Mouse (Mus musculus) embryonic facial prominence, embryonic 14.5 days (tissue): ENCODE data around the gene Wdsub1. TPM values are rescaled to one million over a fixed set of nuclear protein-coding genes. Genes with fewer than 3 reads are reported as not detected.

ENCODE experiments used
- ATAC-seq: fragments of 200-750 bp; cut with Nextera tagmentation; 2 replicates; pipeline ENCODE4 v1.8.0; 2017; ENCODE audit warnings: low read depth, moderate number of reproducible peaks, moderate TSS enrichment
- DNase-seq: peaks from one replicate; pipeline ENCODE4 v3.0.0-alpha.2; 2015; ENCODE audit warnings: low spot score
- H3K27ac ChIP-seq: fragments of 300-500 bp; sonication (generic); replicated peaks from 2 replicates; pipeline ENCODE4 v1.5.1; 2014; ENCODE audit warnings: low read depth, mild to moderate bottlenecking, low read length, moderate library complexity
- H3K27me3 ChIP-seq: fragments of 300-500 bp; sonication (generic); replicated peaks from 2 replicates; pipeline ENCODE4 v1.6.1; 2014; ENCODE audit warnings: low read length; ENCODE audit not compliant: control insufficient read depth, insufficient read depth
- H3K36me3 ChIP-seq: fragments of 300-500 bp; sonication (generic); 2 replicates; pipeline ENCODE4 v1.6.1; 2014; ENCODE audit warnings: low read length, mixed read lengths; ENCODE audit not compliant: control insufficient read depth, insufficient read depth
- H3K4me1 ChIP-seq: fragments of 300-500 bp; sonication (generic); 2 replicates; pipeline ENCODE4 v1.6.1; 2014; ENCODE audit warnings: antibody characterized with exemption, low read length; ENCODE audit not compliant: control insufficient read depth, insufficient read depth
- H3K4me2 ChIP-seq: fragments of 300-500 bp; sonication (generic); 2 replicates; pipeline ENCODE4 v1.6.1; 2014; ENCODE audit warnings: low read depth, mild to moderate bottlenecking, low read length, moderate library complexity, mixed read lengths
- H3K4me3 ChIP-seq: fragments of 300-500 bp; sonication (generic); 2 replicates; pipeline ENCODE4 v1.5.1; 2014; ENCODE audit warnings: low read depth, mild to moderate bottlenecking, low read length
- H3K9ac ChIP-seq: fragments of 300-500 bp; sonication (generic); 2 replicates; pipeline ENCODE4 v1.6.1; 2014; ENCODE audit warnings: low read depth, mild to moderate bottlenecking, low read length, moderate library complexity, mixed read lengths
- H3K9me3 ChIP-seq: fragments of 300-500 bp; sonication (generic); 2 replicates; pipeline ENCODE4 v1.6.1; 2016; ENCODE audit warnings: low read length; ENCODE audit not compliant: control insufficient read depth
- WGBS: fragments of 180-500 bp; shearing (Covaris S2); extraction: QIAGEN DNeasy Blood & Tissue Kit; methylation state at CpG from one replicate; pipeline ENCODE4 v1.1.7; 2014; 5-methylcytosine and 5-hydroxymethylcytosine counted together
- polyA plus RNA-seq: library from polyadenylated mRNA; unstranded; fragments of >200 nt; fragmentation: Nextera tagmentation; extraction: Ambion mirVana; gene quantifications from 2 replicates; pipeline ENCODE4 v1.2.1, GENCODE M21; 2014

The Wdsub1 gene
- polyA plus RNA-seq, 1 experiment from 2014 or later, result 29.1 TPM

DNA sequence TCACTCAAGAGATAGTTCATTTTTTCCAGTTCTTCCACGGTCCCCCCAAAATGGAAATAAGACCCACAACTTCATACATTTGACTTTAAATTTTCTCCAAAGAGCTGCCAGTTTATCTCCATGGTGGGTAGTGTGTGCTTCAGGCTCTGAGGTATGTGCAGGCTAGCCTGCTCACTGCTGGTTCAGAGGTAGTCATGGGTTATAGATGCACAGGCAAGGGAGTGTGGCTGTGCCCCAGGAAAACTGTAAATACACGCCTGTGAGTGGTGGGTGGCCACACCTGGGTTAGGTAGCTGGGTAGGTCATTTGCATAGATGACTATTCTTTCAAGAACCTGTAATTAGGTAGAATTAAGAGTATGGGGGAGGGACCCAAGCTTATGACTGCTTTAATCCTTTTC is 42.6 kb downstream of the Wdsub1 start:
- no peaks in the 10 kb centered on the region for H3K9me3 ChIP-seq
- WGBS, result 74% methylated on average over 2 of the region's 2 CpGs
- H3K36me3 ChIP-seq, result peaks cover 77% of the 10 kb centered on the region

GRCm38 (mm10) chr2:59838825-59839224 is 43.6 kb downstream of the Wdsub1 start:
- DNase-seq (no peak), ATAC-seq (no peak)
- no peak overlapping the region for H3K4me2 ChIP-seq
- H3K27me3 ChIP-seq, result no peaks in the 10 kb centered on the region
- 88% methylated on average over 8 of the region's 8 CpGs for WGBS
- no peak overlapping the region for H3K4me3 ChIP-seq
- peaks cover 78% of the 10 kb centered on the region for H3K36me3 ChIP-seq
- no peaks in the 10 kb centered on the region for H3K4me1 ChIP-seq
- H3K9me3 ChIP-seq, result no peaks in the 10 kb centered on the region
- H3K9ac ChIP-seq, result no peak overlapping the region
- H3K27ac ChIP-seq, result no peak overlapping the region; the same call in 1 of the 2 replicates

More for the DNA sequence above, 42.6 kb downstream of the Wdsub1 start:
- H3K4me1 ChIP-seq, result no peaks in the 10 kb centered on the region
- peak; percentile 56; the same call in 1 of the 2 replicates for ATAC-seq
- no peak overlapping the region for H3K4me3 ChIP-seq
- DNase-seq, result no peak
- H3K27ac ChIP-seq, result no peak overlapping the region
- no peak overlapping the region for H3K9ac ChIP-seq
- no peaks in the 10 kb centered on the region for H3K27me3 ChIP-seq
- H3K4me2 ChIP-seq, result no peak overlapping the region

DNA sequence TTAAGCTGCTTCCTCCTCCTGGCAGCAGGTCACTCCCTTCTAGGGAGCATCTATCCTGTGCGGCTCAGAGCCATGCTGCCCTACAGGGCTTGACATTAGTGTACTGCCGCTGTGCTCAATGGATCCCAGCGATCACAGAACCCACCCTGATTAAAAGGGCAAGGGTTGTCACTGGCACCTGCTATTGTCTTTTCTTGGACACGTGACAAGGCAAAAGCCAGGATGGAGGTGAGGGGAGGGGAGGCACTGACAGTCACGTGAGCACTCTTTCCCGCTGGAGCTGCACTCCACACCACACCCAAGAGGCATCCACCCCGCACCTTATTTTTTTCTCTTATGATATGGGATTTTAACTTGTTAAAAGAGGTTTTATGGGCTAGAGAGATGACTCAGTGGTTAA is 50.6 kb downstream of the Wdsub1 start:
- WGBS, result 80% methylated on average over 7 of the region's 7 CpGs
- Histone ChIP-seq H3K9me3 (no peaks in the 10 kb centered on the region), H3K36me3 (peaks cover 37% of the 10 kb centered on the region), H3K4me1 (peaks cover 26% of the 10 kb centered on the region), H3K4me2 (no peak overlapping the region), H3K9ac (no peak overlapping the region), H3K27ac (no peak overlapping the region), H3K27me3 (no peaks in the 10 kb centered on the region), H3K4me3 (no peak overlapping the region)
- DNase-seq (no peak), ATAC-seq (no peak)

DNA sequence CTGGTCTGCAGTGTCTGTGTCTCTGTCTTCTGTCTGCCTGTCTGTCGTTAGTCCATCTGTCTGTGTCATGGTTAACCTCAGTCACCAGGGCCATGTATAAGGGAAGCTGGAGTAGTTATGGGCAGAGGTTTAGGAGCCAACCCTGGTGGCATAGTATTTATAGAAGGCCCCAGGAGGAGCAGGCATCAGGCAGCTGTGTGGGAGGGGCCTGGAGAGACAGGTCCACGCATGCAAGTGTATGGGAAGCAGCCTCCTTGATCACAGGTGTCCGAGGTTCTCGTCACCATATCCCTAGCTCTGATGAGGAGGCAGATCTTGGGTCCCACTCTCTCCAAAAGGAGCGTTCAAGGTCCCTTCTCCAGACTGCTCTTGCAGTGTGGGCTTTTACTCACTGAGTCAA is 51.5 kb downstream of the Wdsub1 start:
- DNase-seq (no peak), ATAC-seq (no peak)
- 76% methylated on average over 5 of the region's 5 CpGs for WGBS
- Histone ChIP-seq H3K9ac (no peak overlapping the region), H3K4me3 (no peak overlapping the region), H3K4me2 (no peak overlapping the region), H3K9me3 (no peaks in the 10 kb centered on the region), H3K36me3 (peaks cover 28% of the 10 kb centered on the region), H3K4me1 (peaks cover 26% of the 10 kb centered on the region), H3K27me3 (no peaks in the 10 kb centered on the region), H3K27ac (no peak overlapping the region)

- DNase-seq (peak; percentile 85), ATAC-seq (peak; percentile 45)
- Histone ChIP-seq H3K4me2 (no peak overlapping the region), H3K9me3 (no peaks in the 10 kb centered on the region), H3K27me3 (no peaks in the 10 kb centered on the region), H3K36me3 (peaks cover 21% of the 10 kb centered on the region), H3K4me3 (no peak overlapping the region), H3K9ac (no peak overlapping the region), H3K4me1 (peaks cover 26% of the 10 kb centered on the region), H3K27ac (peak overlapping the region; percentile 48; the same call in 1 of the 2 replicates)
- 21% methylated on average over 9 of the region's 9 CpGs for WGBS
These were observed 52.2 kb downstream of the Wdsub1 start for GRCm38 (mm10) chr2:59830151-59830550.

DNA sequence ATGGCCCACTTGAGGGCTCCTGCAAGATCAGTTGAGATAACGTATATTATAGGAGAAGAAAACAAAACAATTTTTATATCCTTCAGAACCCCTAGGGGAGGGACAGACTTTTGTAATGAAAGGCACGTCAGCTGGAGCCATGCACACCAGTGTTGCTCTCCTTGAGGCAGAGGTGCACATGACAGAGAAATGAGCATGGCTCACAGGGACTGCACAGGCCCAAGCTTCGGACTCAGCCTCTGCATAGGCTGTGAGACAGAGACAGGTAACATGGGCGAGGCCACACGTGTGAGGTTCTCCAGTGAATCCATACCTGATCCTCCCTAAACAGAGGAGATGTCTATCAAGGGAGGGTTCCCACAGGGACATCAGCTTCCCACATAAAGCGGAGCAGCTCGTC is 52.7 kb downstream of the Wdsub1 start:
- Histone ChIP-seq H3K9me3 (no peaks in the 10 kb centered on the region), H3K9ac (no peak overlapping the region), H3K4me1 (peaks cover 26% of the 10 kb centered on the region), H3K4me3 (no peak overlapping the region), H3K27ac (peak overlapping the region; percentile 48), H3K36me3 (peaks cover 16% of the 10 kb centered on the region), H3K4me2 (no peak overlapping the region), H3K27me3 (no peaks in the 10 kb centered on the region)
- DNase-seq (no peak), ATAC-seq (0 out of 2 replicates have a peak, but pooled peaks have one; percentile 8)
- 56% methylated on average over 7 of the region's 7 CpGs for WGBS

DNA sequence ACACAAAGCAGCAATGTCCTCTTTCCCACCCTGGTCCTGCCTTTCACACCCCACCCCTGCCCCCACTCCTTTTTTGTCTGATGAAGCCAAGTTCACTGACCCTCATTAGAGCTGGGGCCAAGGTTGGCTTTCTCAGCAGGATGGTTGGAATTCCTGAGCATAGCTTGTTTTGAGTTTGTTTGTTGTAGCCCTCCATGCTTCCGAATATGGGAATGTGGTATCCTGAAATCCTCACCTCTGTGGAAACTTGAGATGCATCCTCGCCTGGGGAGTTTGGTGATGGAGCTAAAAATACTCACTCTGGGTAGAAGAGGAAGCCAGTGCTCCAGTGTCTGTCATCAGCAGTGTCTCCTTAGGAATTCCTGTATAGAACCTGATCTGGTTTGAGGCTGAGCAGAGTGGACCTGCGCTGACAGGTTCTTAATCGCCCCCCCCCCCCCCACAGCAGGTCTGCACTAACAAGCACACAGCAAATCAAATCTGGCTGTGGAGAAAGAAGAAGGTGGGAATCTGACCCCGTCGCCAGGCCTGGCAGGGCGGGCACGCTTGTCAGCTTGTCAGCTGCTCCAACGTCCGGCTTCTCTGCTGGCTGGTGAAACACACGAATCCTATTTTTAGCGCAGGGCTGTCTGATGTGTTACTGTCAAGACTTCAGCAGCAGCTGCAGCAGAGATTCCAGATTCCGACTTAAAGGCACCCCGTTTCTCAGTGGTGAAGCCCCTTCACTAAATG is 53.4 kb downstream of the Wdsub1 start:
- ATAC-seq (peak; percentile 81), DNase-seq (peak; percentile 92)
- H3K4me3 ChIP-seq, result no peak overlapping the region
- no peaks in the 10 kb centered on the region for H3K27me3 ChIP-seq
- H3K9me3 ChIP-seq, result no peaks in the 10 kb centered on the region
- H3K36me3 ChIP-seq, result peaks cover 9% of the 10 kb centered on the region
- no peak overlapping the region for H3K9ac ChIP-seq
- H3K27ac ChIP-seq, result peak overlapping the region; percentile 48
- 9% methylated on average over 14 of the region's 14 CpGs for WGBS
- peak overlapping the region; percentile 21 for H3K4me2 ChIP-seq
- H3K4me1 ChIP-seq, result peaks cover 26% of the 10 kb centered on the region

DNA sequence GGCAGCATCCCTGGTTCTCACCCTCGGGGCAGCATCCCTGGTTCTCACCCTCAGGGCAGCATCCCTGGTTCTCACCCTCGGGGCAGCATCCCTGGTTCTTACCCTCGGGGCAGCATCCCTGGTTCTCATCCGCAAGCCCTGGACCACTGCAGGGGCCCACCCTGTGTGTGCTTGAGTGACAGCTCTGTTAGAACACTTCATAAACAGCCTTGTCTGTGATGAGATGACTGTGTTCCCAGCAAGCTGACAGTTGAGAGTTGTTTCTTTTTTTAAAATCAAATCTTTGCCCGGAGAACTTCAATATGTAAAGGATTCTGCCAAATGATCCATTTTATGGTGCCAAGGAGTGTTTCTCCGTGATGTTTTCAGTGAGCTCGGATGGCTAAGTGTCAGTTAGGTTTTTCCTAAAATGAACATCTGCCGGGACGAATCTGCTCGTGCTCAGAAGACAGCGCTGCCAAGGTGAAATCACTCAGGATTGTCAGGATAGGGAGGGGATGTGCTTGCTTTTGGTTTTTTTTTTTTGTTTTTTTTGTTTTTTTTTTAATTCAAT is 54.2 kb downstream of the Wdsub1 start:
- DNase-seq (no peak), ATAC-seq (no peak)
- Histone ChIP-seq H3K4me3 (no peak overlapping the region), H3K36me3 (0 out of 2 replicates have a peak, but pooled peaks cover 2% of the 10 kb centered on the region), H3K27ac (peak overlapping the region; percentile 48; the same call in 1 of the 2 replicates), H3K9me3 (no peaks in the 10 kb centered on the region), H3K27me3 (no peaks in the 10 kb centered on the region), H3K4me1 (peaks cover 26% of the 10 kb centered on the region), H3K9ac (no peak overlapping the region), H3K4me2 (no peak overlapping the region)
- 51% methylated on average over 11 of the region's 11 CpGs for WGBS
